Mouse (Mus musculus) thymus, postnatal 0 days (tissue): ENCODE data around the gene S1pr1. TPM values are rescaled to one million over a fixed set of nuclear protein-coding genes. Genes with fewer than 3 reads are reported as not detected.

ENCODE experiments used
- DNase-seq: peaks from one replicate; pipeline ENCODE4 v3.0.0-alpha.2; 2015; ENCODE audit warnings: low spot score
- polyA plus RNA-seq: library from polyadenylated mRNA; unstranded; fragments of >200 nt; fragmentation: Nextera tagmentation; extraction: Ambion mirVana; gene quantifications from 2 replicates; pipeline ENCODE4 v1.2.1, GENCODE M21; 2015

S1pr1 gene
- polyA plus RNA-seq, 1 experiment from 2014 or later = 13.2 TPM

DNA sequence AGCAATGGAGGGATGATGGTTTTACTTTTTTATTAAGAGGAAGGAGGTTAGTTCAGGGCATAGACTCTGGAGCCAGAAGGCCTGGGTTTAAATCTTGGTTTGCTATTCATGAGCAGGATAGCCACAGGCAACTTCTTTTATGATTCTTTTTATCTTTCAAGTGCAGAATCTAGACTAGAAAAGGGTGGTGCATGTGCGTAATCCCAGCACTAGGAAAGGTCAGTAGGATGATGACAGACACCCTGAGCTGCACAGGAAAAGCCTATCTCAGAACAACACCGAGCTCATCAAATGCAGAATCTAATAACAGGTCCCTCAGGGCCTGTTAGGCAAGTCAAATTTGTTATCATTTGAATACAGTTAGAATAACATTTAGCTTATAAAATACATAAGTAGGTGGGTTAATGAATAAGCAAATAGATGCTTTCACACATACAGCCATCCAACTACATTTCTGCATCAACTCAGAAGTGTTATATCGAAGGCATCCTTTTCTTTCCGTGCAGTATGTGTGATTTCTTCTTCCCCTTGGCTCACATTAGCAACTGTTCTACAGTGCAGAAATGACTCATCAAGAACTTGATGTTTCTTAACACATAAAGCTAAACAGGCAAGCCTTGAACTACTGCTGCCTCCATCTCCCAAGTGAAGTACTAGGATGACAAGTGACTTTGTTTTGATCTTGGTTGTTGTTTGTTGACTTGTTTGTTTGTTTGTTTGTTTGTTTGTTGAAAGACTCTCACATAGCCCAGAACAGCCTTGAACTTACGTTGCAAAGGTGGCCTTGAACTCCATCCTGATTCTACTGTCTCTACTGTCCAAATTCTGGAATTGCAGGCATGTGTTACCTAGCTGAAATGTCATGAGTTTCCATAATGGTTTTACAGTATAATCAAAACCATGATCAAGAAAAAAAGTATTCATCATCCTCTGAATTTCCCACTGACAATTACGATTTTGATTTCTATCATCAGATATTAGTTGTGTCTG is 39.0 kb downstream of the S1pr1 start:
- DNase-seq = no peak

DNA sequence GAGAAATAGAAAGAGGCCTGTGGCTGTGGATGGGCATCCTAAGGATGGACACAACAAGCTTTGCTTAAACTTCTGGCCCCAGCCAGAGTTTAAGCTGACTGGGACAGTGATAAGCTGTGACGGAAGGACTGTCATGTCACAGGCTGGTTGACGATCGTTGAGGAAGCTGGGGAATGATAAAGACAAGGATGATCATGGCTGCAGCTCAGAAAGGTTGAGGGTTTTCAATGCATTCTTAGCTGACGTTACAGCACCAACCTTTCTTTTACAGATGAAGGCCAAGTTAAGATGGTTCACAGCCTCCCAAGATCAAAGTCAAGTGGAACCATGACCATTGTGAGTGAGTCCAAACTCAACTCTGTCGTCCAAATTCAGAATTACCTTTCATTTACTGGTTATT is 40.2 kb downstream of the S1pr1 start:
- no peak for DNase-seq

DNA sequence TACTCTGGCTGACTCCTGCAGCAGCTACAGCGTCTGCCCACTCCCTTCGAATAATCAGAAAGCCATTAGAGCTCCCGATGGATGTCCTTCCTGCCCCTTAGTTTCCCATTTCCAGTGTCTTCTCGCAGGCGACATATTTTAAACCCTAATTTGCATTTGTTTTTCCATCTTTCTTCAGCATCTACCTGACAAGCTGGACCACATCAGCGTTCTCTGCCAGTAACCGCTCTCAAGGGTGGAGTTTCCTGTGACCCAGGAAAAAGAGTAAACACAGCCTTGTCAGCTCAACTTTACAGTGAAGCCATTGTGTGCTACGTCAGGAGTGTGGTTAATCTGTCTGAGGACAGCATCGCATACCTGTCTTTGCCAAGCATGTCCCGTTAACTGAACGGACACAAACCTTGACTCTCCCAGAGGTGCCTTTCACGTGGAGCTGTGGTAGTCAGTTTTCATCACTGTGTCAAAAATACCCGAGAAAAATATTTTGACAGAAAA is 41.2 kb downstream of the S1pr1 start:
- DNase-seq = peak; percentile 46

DNA sequence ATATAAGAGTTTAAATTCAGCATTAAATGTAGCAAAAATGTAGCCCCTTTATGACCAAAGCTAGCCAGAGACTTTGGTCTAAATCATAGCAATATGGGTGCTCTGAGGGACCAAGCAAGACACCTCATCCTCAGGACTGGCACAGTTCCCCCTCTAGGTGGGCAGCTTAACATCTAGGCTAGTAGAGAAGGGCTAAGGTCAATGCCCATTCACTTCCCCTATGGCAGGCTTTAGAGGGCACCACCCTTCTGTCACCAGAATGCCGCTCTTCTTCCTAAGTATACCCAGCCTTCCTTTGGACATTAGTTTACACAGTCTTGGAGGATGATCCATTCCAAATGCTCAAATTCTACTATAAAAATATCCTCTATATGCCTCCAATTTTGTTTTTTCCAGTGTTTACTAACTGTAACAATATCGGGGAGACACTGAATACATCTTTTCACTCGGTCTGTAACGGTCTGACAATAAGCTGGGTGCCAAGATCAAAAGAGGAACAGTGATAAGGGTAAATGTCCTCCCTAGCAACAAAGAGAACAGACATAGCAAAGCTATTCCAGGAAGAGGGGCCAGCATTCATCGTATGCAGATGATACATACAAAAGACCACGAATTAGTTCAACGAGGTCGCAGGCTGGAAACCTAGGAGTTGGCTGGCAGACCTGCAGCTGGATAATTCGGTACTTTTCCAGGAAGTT is 41.8 kb downstream of the S1pr1 start:
- no peak for DNase-seq

DNA sequence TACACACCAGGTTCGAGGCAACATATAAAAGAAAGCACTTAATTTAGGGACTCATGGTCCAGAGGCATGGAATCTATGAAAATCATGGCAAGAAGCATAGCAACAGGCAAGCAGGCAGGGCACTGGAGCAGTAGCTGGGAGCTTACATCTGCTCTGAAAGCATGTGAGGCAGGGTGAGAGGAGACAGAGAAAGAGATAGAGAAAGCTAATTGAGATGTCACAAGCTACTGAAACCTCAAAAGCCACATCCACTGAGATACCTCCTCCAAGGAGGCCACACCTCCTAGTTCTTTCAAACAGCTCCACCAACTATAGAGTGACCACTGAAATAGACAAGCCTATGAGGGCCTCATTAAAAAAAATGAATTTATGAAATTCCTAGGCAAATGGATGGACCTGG is 45.6 kb downstream of the S1pr1 start:
- no peak for DNase-seq

DNA sequence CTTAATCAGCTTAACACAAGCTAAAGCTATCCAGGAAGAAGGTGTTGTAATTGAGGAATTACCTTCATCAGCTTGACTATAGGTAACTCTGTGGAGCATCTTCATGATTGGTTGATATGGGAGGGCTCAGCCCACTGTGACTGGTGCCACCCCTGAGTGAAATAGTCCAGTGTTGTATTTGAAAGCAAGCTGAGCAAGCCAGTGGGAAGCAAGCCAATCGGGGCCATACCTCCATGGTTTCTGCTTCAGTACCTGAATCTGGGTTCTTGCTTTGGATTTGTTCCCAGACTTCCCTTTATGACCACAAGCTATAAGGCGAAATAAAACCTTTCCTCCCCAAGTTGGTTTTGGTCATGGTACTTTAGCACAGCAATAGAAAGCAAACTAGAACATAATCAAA is 47.7 kb downstream of the S1pr1 start:
- DNase-seq = no peak

DNA sequence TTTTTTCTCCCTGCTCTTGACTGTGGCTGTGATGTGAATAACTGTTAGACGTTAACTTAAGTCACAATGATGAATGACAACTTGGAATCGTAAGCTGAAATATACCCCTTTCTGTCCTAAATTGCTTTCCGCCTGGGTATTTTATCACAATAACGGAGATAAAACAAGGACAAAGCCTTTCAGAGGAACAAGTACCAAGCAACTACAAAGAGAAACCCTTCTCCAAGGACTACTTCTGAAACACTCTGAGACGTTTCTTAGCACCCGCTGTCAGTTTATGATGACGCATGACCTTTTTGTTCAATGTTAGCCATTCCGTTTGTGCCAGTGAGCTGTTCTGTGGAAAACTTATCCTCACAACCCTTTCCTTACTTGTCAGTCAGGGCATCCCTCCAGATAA is 48.3 kb downstream of the S1pr1 start:
- DNase-seq = no peak

DNA sequence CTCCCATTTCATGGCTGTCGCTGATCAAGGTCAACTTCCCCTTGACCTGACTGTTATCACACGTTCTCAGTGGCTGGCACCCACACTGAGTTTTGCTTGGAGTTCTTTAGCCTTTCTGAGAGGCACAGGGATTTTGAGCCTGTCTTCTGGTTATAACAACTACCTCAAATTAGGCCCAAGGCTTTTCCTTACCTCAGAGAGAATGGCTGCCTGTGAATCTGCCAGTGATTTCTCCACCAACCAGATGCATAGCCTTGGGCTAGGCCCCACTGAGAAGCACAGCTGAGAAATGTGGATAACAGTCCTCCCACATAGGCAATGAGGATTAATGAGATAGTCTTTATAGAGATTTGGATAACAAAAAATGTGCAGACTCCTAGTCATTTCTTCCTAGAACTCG is 50.4 kb downstream of the S1pr1 start:
- DNase-seq = no peak

DNA sequence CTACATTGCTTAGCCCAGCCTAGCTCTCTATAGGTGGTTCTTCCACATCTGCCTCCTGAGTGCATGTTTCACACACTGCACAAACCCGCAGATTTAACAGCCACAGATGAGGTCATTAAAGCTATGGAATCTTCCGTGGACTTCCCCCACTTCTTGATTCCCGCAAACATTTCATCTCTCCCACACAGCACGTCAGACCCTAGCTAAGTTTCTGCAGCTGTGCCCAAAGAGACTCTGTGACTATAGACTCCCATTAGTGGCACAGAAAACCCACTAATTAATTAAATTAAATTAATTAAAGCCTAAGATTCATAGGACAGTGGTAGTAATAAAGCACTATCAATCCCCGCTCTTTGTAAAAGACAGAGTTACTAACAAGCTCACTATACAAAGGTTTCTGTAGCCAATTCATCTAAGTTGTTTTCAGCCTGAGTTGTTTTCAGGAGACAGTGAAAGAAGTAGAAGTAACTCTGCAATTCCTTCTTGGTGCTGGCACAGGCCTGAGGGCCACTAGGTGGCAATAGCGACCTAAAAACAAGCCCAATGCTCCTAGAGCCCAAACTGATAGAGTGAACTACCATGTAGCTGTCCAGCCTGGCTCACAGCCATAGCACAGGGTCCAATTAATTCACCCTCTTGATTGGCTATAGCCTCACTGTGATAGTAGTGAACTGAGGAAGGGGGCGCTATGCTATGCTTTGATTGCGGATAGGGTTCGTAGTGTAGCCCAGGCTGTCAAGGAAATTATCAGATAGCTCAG is 54.0 kb downstream of the S1pr1 start:
- peak; percentile 74 for DNase-seq

Other genes starting within 250 kb of the S1pr1 start
- gene Dph5, start 172.8 kb upstream of the S1pr1 start, polyA plus RNA-seq = 42.9 and 47.3 TPM in 2 replicates